Mouse (Mus musculus): ENCODE data around the gene Olfr723. TPM values are rescaled to one million over a fixed set of nuclear protein-coding genes. Genes with fewer than 3 reads are reported as not detected.
"Not testable (repeated sequence)": the region's sequence is repeated elsewhere in the genome, so short reads cannot be mapped to it uniquely, and the experiment has no call there.

The Olfr723 gene
- polyA plus RNA-seq (2012; fragmentation: generic; extraction: Trizol), result not detected

- H3K4me3 ChIP-seq; H3ac ChIP-seq (ENCODE audit: control insufficient read depth, insufficient read length); H3K36me3 ChIP-seq (ENCODE audit: control insufficient read depth, insufficient read depth); H3K4me2 ChIP-seq (ENCODE audit: low read depth); H3K27me3 ChIP-seq (ENCODE audit: control insufficient read depth, insufficient read depth, insufficient read length); H3K79me2 ChIP-seq (ENCODE audit: control insufficient read depth, insufficient read depth): not testable (repeated sequence)
These were observed at the start of gene Olfr723 for GRCm38 (mm10) chr14:49931687-49932086. Gene Olfr723, minus strand, starts transcription at chr14:49931787.

GRCm38 (mm10) chr14:49963174-49963573 is 31.6 kb upstream of the Olfr723 start, which contains the start of gene Olfr724:
Gene Olfr724, minus strand, starts transcription at chr14:49963274.
- not testable (repeated sequence) for H3K4me3 ChIP-seq; H3K36me3 ChIP-seq (ENCODE audit: control insufficient read depth, insufficient read depth); H3ac ChIP-seq (ENCODE audit: control insufficient read depth, insufficient read length); H3K79me2 ChIP-seq (ENCODE audit: control insufficient read depth, insufficient read depth); H3K4me2 ChIP-seq (ENCODE audit: low read depth); H3K27me3 ChIP-seq (ENCODE audit: control insufficient read depth, insufficient read depth, insufficient read length)

GRCm38 (mm10) chr14:49955890-49956289 is 24.3 kb upstream of the Olfr723 start:
- Histone ChIP-seq H3ac (ENCODE audit: control insufficient read depth, insufficient read length) (no peak overlapping the region), H3K79me2 (ENCODE audit: control insufficient read depth, insufficient read depth) (no peaks in the 10 kb centered on the region), H3K27me3 (ENCODE audit: control insufficient read depth, insufficient read depth, insufficient read length) (no peaks in the 10 kb centered on the region), H3K4me2 (ENCODE audit: low read depth) (no peak overlapping the region), H3K36me3 (ENCODE audit: control insufficient read depth, insufficient read depth) (no peaks in the 10 kb centered on the region), H3K4me3 (no peak overlapping the region)
- TF ChIP-seq MAX (IDR thresholded peaks at IDR 0.05; ENCODE audit: low read depth) (no peak), POLR2AphosphoS2 (IDR thresholded peaks at IDR 0.05; ENCODE audit: insufficient read length, low read depth) (no peak), USF1 (IDR thresholded peaks at IDR 0.05; ENCODE audit: low read depth) (no peak), POLR2A (IDR thresholded peaks at IDR 0.05; ENCODE audit: insufficient read length, low read depth) (no peak), TCF3 (IDR thresholded peaks at IDR 0.05; ENCODE audit: insufficient read length, low read depth) (no peak), TCF12 (IDR thresholded peaks at IDR 0.05; ENCODE audit: insufficient read depth, poor library complexity, severe bottlenecking) (no peak), MYOD1 (IDR thresholded peaks at IDR 0.05; ENCODE audit: control insufficient read depth in 1 of 3, insufficient read length in 2 of 3, low read depth in 2 of 3) (no peak), SRF (IDR thresholded peaks at IDR 0.05; ENCODE audit: control insufficient read depth, insufficient read length, low read depth) (no peak), MYOG (IDR thresholded peaks at IDR 0.05; ENCODE audit: control insufficient read depth in 1 of 3, insufficient read depth in 1 of 3, insufficient read length in 2 of 3, low read depth in 2 of 3) (no peak), REST (IDR thresholded peaks at IDR 0.05; ENCODE audit: insufficient read depth, insufficient read length) (no peak), CEBPB (IDR thresholded peaks at IDR 0.05; ENCODE audit: insufficient read depth, poor library complexity, severe bottlenecking) (no peak), E2F4 (IDR thresholded peaks at IDR 0.05; ENCODE audit: insufficient read depth) (no peak)

GRCm38 (mm10) chr14:49901899-49902298 is 29.7 kb downstream of the Olfr723 start, which contains the start of gene Olfr722:
Gene Olfr722, minus strand, starts transcription at chr14:49901999.
- no peak for TF ChIP-seq POLR2AphosphoS2 (IDR thresholded peaks at IDR 0.05; ENCODE audit: insufficient read length, low read depth)
- TF ChIP-seq TCF12 (IDR thresholded peaks at IDR 0.05; ENCODE audit: insufficient read depth, poor library complexity, severe bottlenecking), result no peak
- no peak for TF ChIP-seq MYOD1 (IDR thresholded peaks at IDR 0.05; ENCODE audit: control insufficient read depth in 1 of 3, insufficient read length in 2 of 3, low read depth in 2 of 3)
- TF ChIP-seq E2F4 (IDR thresholded peaks at IDR 0.05; ENCODE audit: insufficient read depth), result no peak
- no peak for TF ChIP-seq CEBPB (IDR thresholded peaks at IDR 0.05; ENCODE audit: insufficient read depth, poor library complexity, severe bottlenecking)
- no peak for TF ChIP-seq USF1 (IDR thresholded peaks at IDR 0.05; ENCODE audit: low read depth)
- no peak for TF ChIP-seq POLR2A (IDR thresholded peaks at IDR 0.05; ENCODE audit: insufficient read length, low read depth)
- TF ChIP-seq TCF3 (IDR thresholded peaks at IDR 0.05; ENCODE audit: insufficient read length, low read depth), result no peak
- TF ChIP-seq MAX (IDR thresholded peaks at IDR 0.05; ENCODE audit: low read depth), result no peak
- Histone ChIP-seq H3K4me2 (ENCODE audit: low read depth) (no peak within 1 kb of the TSS), H3ac (ENCODE audit: control insufficient read depth, insufficient read length) (no peak within 1 kb of the TSS), H3K79me2 (ENCODE audit: control insufficient read depth, insufficient read depth) (no peaks in the 10 kb centered on the region), H3K27me3 (ENCODE audit: control insufficient read depth, insufficient read depth, insufficient read length) (no peaks in the 10 kb centered on the region), H3K4me3 (no peak within 1 kb of the TSS), H3K36me3 (ENCODE audit: control insufficient read depth, insufficient read depth) (no peaks in the 10 kb centered on the region)

Other genes with a start within 250 kb of the Olfr723 start
- gene Armh4, start 148.4 kb downstream of the Olfr723 start, polyA plus RNA-seq (2012; fragmentation: generic; extraction: Trizol), result 0.18 TPM
- gene Olfr722, start 29.8 kb downstream of the Olfr723 start, polyA plus RNA-seq (2012; fragmentation: generic; extraction: Trizol), result not detected
- gene Olfr724, start 31.5 kb upstream of the Olfr723 start, polyA plus RNA-seq (2012; fragmentation: generic; extraction: Trizol), result not detected
- gene Olfr725, start 108.6 kb upstream of the Olfr723 start, polyA plus RNA-seq (2012; fragmentation: generic; extraction: Trizol), result not detected
- not detected for gene Olfr726, start 159.2 kb upstream of the Olfr723 start, polyA plus RNA-seq (2012; fragmentation: generic; extraction: Trizol)
- not detected for gene Olfr727, start 191.4 kb upstream of the Olfr723 start, polyA plus RNA-seq (2012; fragmentation: generic; extraction: Trizol)
- not detected for gene Olfr728, start 210.9 kb upstream of the Olfr723 start, polyA plus RNA-seq (2012; fragmentation: generic; extraction: Trizol)
- gene Olfr729, start 221.1 kb upstream of the Olfr723 start, polyA plus RNA-seq (2012; fragmentation: generic; extraction: Trizol), result not detected